Mouse (Mus musculus): ENCODE data around the gene Ptprcap.

Gene Ptprcap

GRCm38 (mm10) chr19:4163543-4163887 is 10.1 kb downstream of the Ptprcap start:
- no peak for DNase-seq (ENCODE audit: inconsistent age in 2 of 2, low spot score in 1 of 2)

- DNase-seq (ENCODE audit: inconsistent age in 2 of 2, low spot score in 1 of 2): no peak
Observed at GRCm38 (mm10) chr19:4164100-4164499, 10.7 kb downstream of the Ptprcap start.

- peak; percentile 68 to 92 for DNase-seq (ENCODE audit: inconsistent age in 2 of 2, low spot score in 1 of 2)
Observed at GRCm38 (mm10) chr19:4164721-4165120, 11.3 kb downstream of the Ptprcap start.

GRCm38 (mm10) chr19:4166678-4167476 is 13.5 kb downstream of the Ptprcap start:
- DNase-seq (ENCODE audit: inconsistent age in 2 of 2, low spot score in 1 of 2): peak in 1 of 2 experiments; percentile 58

- DNase-seq (ENCODE audit: inconsistent age in 2 of 2, low spot score in 1 of 2): peak; percentile 100
Observed at GRCm38 (mm10) chr19:4169378-4169784, 16.0 kb downstream of the Ptprcap start.

- no peak for DNase-seq (ENCODE audit: inconsistent age in 2 of 2, low spot score in 1 of 2)
Observed at GRCm38 (mm10) chr19:4169810-4170209, 16.4 kb downstream of the Ptprcap start.

- DNase-seq (ENCODE audit: inconsistent age in 2 of 2, low spot score in 1 of 2): no peak
Observed at GRCm38 (mm10) chr19:4170723-4171392, 17.5 kb downstream of the Ptprcap start.

- DNase-seq (ENCODE audit: inconsistent age in 2 of 2, low spot score in 1 of 2): no peak
Observed at GRCm38 (mm10) chr19:4171393-4172290, 18.2 kb downstream of the Ptprcap start.

- DNase-seq (ENCODE audit: inconsistent age in 2 of 2, low spot score in 1 of 2): no peak
Observed at GRCm38 (mm10) chr19:4172925-4173324, 19.5 kb downstream of the Ptprcap start.

- peak in 1 of 2 experiments; percentile 67 for DNase-seq (ENCODE audit: inconsistent age in 2 of 2, low spot score in 1 of 2)
Observed at GRCm38 (mm10) chr19:4175368-4175947, 22.1 kb downstream of the Ptprcap start, which contains the start of gene Carns1. TSS of gene Carns1 (minus strand) at chr19:4175479.

GRCm38 (mm10) chr19:4180411-4180810 is 27.0 kb downstream of the Ptprcap start:
- DNase-seq (ENCODE audit: inconsistent age in 2 of 2, low spot score in 1 of 2): no peak

- peak; percentile 72 to 89 for DNase-seq (ENCODE audit: inconsistent age in 2 of 2, low spot score in 1 of 2)
Observed at GRCm38 (mm10) chr19:4181892-4182291, 28.5 kb downstream of the Ptprcap start.

- DNase-seq (ENCODE audit: inconsistent age in 2 of 2, low spot score in 1 of 2): no peak
Observed at GRCm38 (mm10) chr19:4183689-4184088, 30.3 kb downstream of the Ptprcap start.

GRCm38 (mm10) chr19:4184976-4185975 is 31.9 kb downstream of the Ptprcap start:
- peak in 1 of 2 experiments; percentile 60 for DNase-seq (ENCODE audit: inconsistent age in 2 of 2, low spot score in 1 of 2)

- no peak for DNase-seq (ENCODE audit: inconsistent age in 2 of 2, low spot score in 1 of 2)
Observed at GRCm38 (mm10) chr19:4187303-4187702, 33.9 kb downstream of the Ptprcap start.

- peak in 1 of 2 experiments; percentile 49 for DNase-seq (ENCODE audit: inconsistent age in 2 of 2, low spot score in 1 of 2)
Observed at GRCm38 (mm10) chr19:4189051-4189620, 35.7 kb downstream of the Ptprcap start.

- DNase-seq (ENCODE audit: inconsistent age in 2 of 2, low spot score in 1 of 2): peak; percentile 50 to 56
Observed at GRCm38 (mm10) chr19:4190831-4191334, 37.5 kb downstream of the Ptprcap start, which contains the start of gene Tbc1d10c. TSS of gene Tbc1d10c (minus strand) at chr19:4191284.

- DNase-seq (ENCODE audit: inconsistent age in 2 of 2, low spot score in 1 of 2): peak; percentile 96 to 98
Observed at GRCm38 (mm10) chr19:4191528-4192250, 38.3 kb downstream of the Ptprcap start, which contains the start of gene Ppp1ca. TSS of gene Ppp1ca (plus strand) at chr19:4192065.

Data from adrenal gland, adult (tissue).